Mouse (Mus musculus): ENCODE measurements at regions not wholly inside any gene's neighbourhood (a gene's known extent, or its start where the extent isn't known, plus 50 kb on each side); places are given as distances from the start of the nearest gene placed in this dataset.
A peak's percentile ranks its signal among the peaks of the same experiment; 100 is the strongest.

- ATAC-seq (ENCODE audit: insufficient read depth, low FRiP score, low TSS enrichment) (no peak), DNase-seq (ENCODE audit: low spot score) (no peak)
- H3K4me2 ChIP-seq (ENCODE audit: low read depth), result no peak overlapping the region
- WGBS, result 89% methylated on average over 2 of the region's 2 CpGs
- no peak overlapping the region for H3K4me3 ChIP-seq (ENCODE audit: low read depth, low read length)
- no peak overlapping the region for H3K27ac ChIP-seq (ENCODE audit: low read depth, low read length)
- H3K4me1 ChIP-seq (ENCODE audit: control insufficient read depth, insufficient read depth, low read length), result 0 out of 2 replicates have a peak, but pooled peaks cover 8% of the 10 kb centered on the region
- H3K9me3 ChIP-seq (ENCODE audit: control insufficient read depth, low read length), result no peaks in the 10 kb centered on the region
- H3K36me3 ChIP-seq (ENCODE audit: control insufficient read depth, insufficient read depth, low read length), result no peaks in the 10 kb centered on the region
- no peaks in the 10 kb centered on the region for H3K27me3 ChIP-seq (ENCODE audit: control insufficient read depth, insufficient read depth, low read length)
- H3K9ac ChIP-seq (ENCODE audit: low read length), result no peak overlapping the region
Measured at GRCm38 (mm10) chr6:99822471-99822870, 96.3 kb upstream of the Prok2 start.

GRCm38 (mm10) chr6:99819255-99819929 is 93.2 kb upstream of the Prok2 start:
- 57% methylated on average over 8 of the region's 8 CpGs for WGBS

GRCm38 (mm10) chr6:99818486-99818885 is 92.3 kb upstream of the Prok2 start:
- Histone ChIP-seq H3K36me3 (ENCODE audit: control insufficient read depth, insufficient read depth, low read length) (no peaks in the 10 kb centered on the region), H3K4me2 (ENCODE audit: low read depth) (no peak overlapping the region), H3K27me3 (ENCODE audit: control insufficient read depth, insufficient read depth, low read length) (no peaks in the 10 kb centered on the region), H3K4me3 (ENCODE audit: low read depth, low read length) (no peak overlapping the region), H3K9ac (ENCODE audit: low read length) (no peak overlapping the region), H3K9me3 (ENCODE audit: control insufficient read depth, low read length) (no peaks in the 10 kb centered on the region), H3K4me1 (ENCODE audit: control insufficient read depth, insufficient read depth, low read length) (0 out of 2 replicates have a peak, but pooled peaks cover 3% of the 10 kb centered on the region), H3K27ac (ENCODE audit: low read depth, low read length) (no peak overlapping the region)
- 90% methylated on average over 6 of the region's 6 CpGs for WGBS
- ATAC-seq (ENCODE audit: insufficient read depth, low FRiP score, low TSS enrichment) (no peak), DNase-seq (ENCODE audit: low spot score) (no peak)

More at GRCm38 (mm10) chr6:99819255-99819929, 93.2 kb upstream of the Prok2 start:
- no peaks in the 10 kb centered on the region for H3K9me3 ChIP-seq (ENCODE audit: control insufficient read depth, low read length)
- no peak overlapping the region for H3K4me2 ChIP-seq (ENCODE audit: low read depth)
- 0 out of 2 replicates have a peak, but pooled peaks cover 3% of the 10 kb centered on the region for H3K4me1 ChIP-seq (ENCODE audit: control insufficient read depth, insufficient read depth, low read length)
- no peak overlapping the region for H3K4me3 ChIP-seq (ENCODE audit: low read depth, low read length)
- ATAC-seq (ENCODE audit: insufficient read depth, low FRiP score, low TSS enrichment) (no peak), DNase-seq (ENCODE audit: low spot score) (no peak)
- H3K9ac ChIP-seq (ENCODE audit: low read length), result no peak overlapping the region
- H3K27me3 ChIP-seq (ENCODE audit: control insufficient read depth, insufficient read depth, low read length), result no peaks in the 10 kb centered on the region
- H3K36me3 ChIP-seq (ENCODE audit: control insufficient read depth, insufficient read depth, low read length), result no peaks in the 10 kb centered on the region
- no peak overlapping the region for H3K27ac ChIP-seq (ENCODE audit: low read depth, low read length)

GRCm38 (mm10) chr6:99817245-99817644 is 91.1 kb upstream of the Prok2 start:
- ATAC-seq (ENCODE audit: insufficient read depth, low FRiP score, low TSS enrichment), result no peak
- WGBS, result 79% methylated on average over 1 of the region's 1 CpGs

GRCm38 (mm10) chr6:99813102-99813501 is 86.9 kb upstream of the Prok2 start:
- WGBS, result 94% methylated on average over 4 of the region's 4 CpGs
- Histone ChIP-seq H3K4me1 (ENCODE audit: control insufficient read depth, insufficient read depth, low read length) (no peaks in the 10 kb centered on the region), H3K4me2 (ENCODE audit: low read depth) (no peak overlapping the region)

More at GRCm38 (mm10) chr6:99817245-99817644, 91.1 kb upstream of the Prok2 start:
- Histone ChIP-seq H3K27ac (ENCODE audit: low read depth, low read length) (no peak overlapping the region), H3K4me1 (ENCODE audit: control insufficient read depth, insufficient read depth, low read length) (0 out of 2 replicates have a peak, but pooled peaks cover 3% of the 10 kb centered on the region), H3K9ac (ENCODE audit: low read length) (no peak overlapping the region), H3K9me3 (ENCODE audit: control insufficient read depth, low read length) (no peaks in the 10 kb centered on the region), H3K27me3 (ENCODE audit: control insufficient read depth, insufficient read depth, low read length) (no peaks in the 10 kb centered on the region), H3K4me2 (ENCODE audit: low read depth) (no peak overlapping the region), H3K4me3 (ENCODE audit: low read depth, low read length) (no peak overlapping the region), H3K36me3 (ENCODE audit: control insufficient read depth, insufficient read depth, low read length) (no peaks in the 10 kb centered on the region)
- no peak for DNase-seq (ENCODE audit: low spot score)

GRCm38 (mm10) chr6:99811842-99812241 is 85.7 kb upstream of the Prok2 start:
- no peaks in the 10 kb centered on the region for H3K27me3 ChIP-seq (ENCODE audit: control insufficient read depth, insufficient read depth, low read length)
- ATAC-seq (ENCODE audit: insufficient read depth, low FRiP score, low TSS enrichment) (no peak), DNase-seq (ENCODE audit: low spot score) (no peak)
- 85% methylated on average over 4 of the region's 4 CpGs for WGBS
- H3K4me1 ChIP-seq (ENCODE audit: control insufficient read depth, insufficient read depth, low read length), result no peaks in the 10 kb centered on the region
- no peak overlapping the region for H3K4me2 ChIP-seq (ENCODE audit: low read depth)
- no peak overlapping the region for H3K4me3 ChIP-seq (ENCODE audit: low read depth, low read length)
- no peaks in the 10 kb centered on the region for H3K36me3 ChIP-seq (ENCODE audit: control insufficient read depth, insufficient read depth, low read length)
- H3K27ac ChIP-seq (ENCODE audit: low read depth, low read length), result no peak overlapping the region
- H3K9ac ChIP-seq (ENCODE audit: low read length), result no peak overlapping the region
- no peaks in the 10 kb centered on the region for H3K9me3 ChIP-seq (ENCODE audit: control insufficient read depth, low read length)

More at GRCm38 (mm10) chr6:99813102-99813501, 86.9 kb upstream of the Prok2 start:
- DNase-seq (ENCODE audit: low spot score) (no peak), ATAC-seq (ENCODE audit: insufficient read depth, low FRiP score, low TSS enrichment) (no peak)
- no peak overlapping the region for H3K27ac ChIP-seq (ENCODE audit: low read depth, low read length)
- H3K4me3 ChIP-seq (ENCODE audit: low read depth, low read length), result no peak overlapping the region
- no peaks in the 10 kb centered on the region for H3K27me3 ChIP-seq (ENCODE audit: control insufficient read depth, insufficient read depth, low read length)
- H3K9ac ChIP-seq (ENCODE audit: low read length), result no peak overlapping the region
- H3K36me3 ChIP-seq (ENCODE audit: control insufficient read depth, insufficient read depth, low read length), result no peaks in the 10 kb centered on the region
- no peaks in the 10 kb centered on the region for H3K9me3 ChIP-seq (ENCODE audit: control insufficient read depth, low read length)

- DNase-seq (ENCODE audit: low spot score) (no peak), ATAC-seq (ENCODE audit: insufficient read depth, low FRiP score, low TSS enrichment) (no peak)
- Histone ChIP-seq H3K4me1 (ENCODE audit: control insufficient read depth, insufficient read depth, low read length) (no peaks in the 10 kb centered on the region), H3K27me3 (ENCODE audit: control insufficient read depth, insufficient read depth, low read length) (no peaks in the 10 kb centered on the region), H3K36me3 (ENCODE audit: control insufficient read depth, insufficient read depth, low read length) (no peaks in the 10 kb centered on the region), H3K27ac (ENCODE audit: low read depth, low read length) (no peak overlapping the region), H3K4me3 (ENCODE audit: low read depth, low read length) (no peak overlapping the region), H3K4me2 (ENCODE audit: low read depth) (no peak overlapping the region), H3K9ac (ENCODE audit: low read length) (no peak overlapping the region), H3K9me3 (ENCODE audit: control insufficient read depth, low read length) (no peaks in the 10 kb centered on the region)
- 78% methylated on average over 9 of the region's 9 CpGs for WGBS
Measured at GRCm38 (mm10) chr6:99810974-99811798, 85.0 kb upstream of the Prok2 start.

GRCm38 (mm10) chr6:99804905-99805245 is 78.7 kb upstream of the Prok2 start:
- WGBS, result 48% methylated on average over 10 of the region's 10 CpGs
- Histone ChIP-seq H3K9me3 (ENCODE audit: control insufficient read depth, low read length) (no peaks in the 10 kb centered on the region), H3K9ac (ENCODE audit: low read length) (no peak overlapping the region; the same call in 1 of the 2 replicates), H3K4me3 (ENCODE audit: low read depth, low read length) (no peak overlapping the region), H3K27ac (ENCODE audit: low read depth, low read length) (no peak overlapping the region), H3K27me3 (ENCODE audit: control insufficient read depth, insufficient read depth, low read length) (no peaks in the 10 kb centered on the region), H3K36me3 (ENCODE audit: control insufficient read depth, insufficient read depth, low read length) (no peaks in the 10 kb centered on the region), H3K4me1 (ENCODE audit: control insufficient read depth, insufficient read depth, low read length) (0 out of 2 replicates have a peak, but pooled peaks cover 5% of the 10 kb centered on the region), H3K4me2 (ENCODE audit: low read depth) (peak overlapping the region; percentile 32)
- DNase-seq (ENCODE audit: low spot score), result no peak
- ATAC-seq (ENCODE audit: insufficient read depth, low FRiP score, low TSS enrichment), result 0 out of 2 replicates have a peak, but pooled peaks have one; percentile 15

All from neural tube, embryonic 11.5 days (tissue).